Mouse (Mus musculus) kidney, postnatal 36 days (tissue): ENCODE results near the gene Bcl7a.

Experiments
- DNase-seq, 2 experiments: peaks; one replicate each; pipeline ENCODE4 v3.0.0; 2021 to 2022; ENCODE audit warnings: mixed read lengths in 2 of 2

Gene Bcl7a

DNA sequence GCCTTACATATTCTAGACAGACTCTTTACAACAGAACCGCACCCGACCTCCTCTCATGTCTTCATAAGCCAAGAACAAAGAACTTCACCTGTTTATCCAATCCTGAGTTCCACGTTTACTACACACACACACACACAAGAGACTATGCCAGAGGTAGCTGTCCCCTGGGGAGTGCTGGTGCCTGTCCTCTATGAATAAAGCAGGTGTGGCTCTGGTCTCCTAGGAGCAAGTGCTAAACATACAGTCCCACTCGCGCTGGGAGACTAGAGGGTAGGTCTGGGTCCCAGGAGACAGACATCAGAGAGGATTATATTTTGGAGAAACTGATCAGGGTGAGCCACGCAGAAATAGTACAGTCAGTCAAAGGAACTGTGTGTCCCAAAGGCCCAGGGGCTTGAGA is 10.1 kb upstream of the Bcl7a start:
- DNase-seq, result no peak

DNA sequence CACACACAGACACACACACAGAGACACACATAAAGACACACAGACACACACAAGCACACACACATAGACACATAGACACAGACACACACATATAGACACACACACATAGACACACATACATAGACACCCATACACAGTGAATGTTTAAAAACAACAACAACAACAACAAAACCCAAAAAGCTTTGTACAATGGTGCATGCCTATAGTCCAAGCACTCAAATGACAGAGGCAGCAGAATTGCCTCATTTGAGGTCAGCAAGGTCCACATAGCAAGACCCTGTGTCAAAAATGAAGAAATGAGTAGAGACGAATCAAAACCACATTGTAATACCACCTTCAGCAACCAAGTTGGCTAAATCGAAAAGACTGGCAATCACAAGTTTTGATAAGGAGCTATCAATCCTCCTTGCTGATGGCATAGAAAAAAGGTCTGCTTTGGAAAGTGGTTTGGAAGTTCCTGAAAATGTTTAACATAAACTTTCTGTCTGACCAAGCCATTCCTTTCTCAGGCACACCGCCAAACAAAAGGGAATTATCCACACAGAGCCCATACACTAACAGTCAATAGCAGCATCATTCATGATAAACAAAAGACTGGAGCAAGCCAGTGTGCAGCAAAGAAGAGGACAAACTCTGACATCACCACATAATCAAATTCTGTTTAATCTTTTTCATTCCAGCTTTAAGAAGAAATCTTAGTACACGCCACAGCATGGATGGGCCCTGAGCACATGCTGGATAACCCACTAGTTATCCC is 7.3 kb upstream of the Bcl7a start:
- DNase-seq, result no peak

DNA sequence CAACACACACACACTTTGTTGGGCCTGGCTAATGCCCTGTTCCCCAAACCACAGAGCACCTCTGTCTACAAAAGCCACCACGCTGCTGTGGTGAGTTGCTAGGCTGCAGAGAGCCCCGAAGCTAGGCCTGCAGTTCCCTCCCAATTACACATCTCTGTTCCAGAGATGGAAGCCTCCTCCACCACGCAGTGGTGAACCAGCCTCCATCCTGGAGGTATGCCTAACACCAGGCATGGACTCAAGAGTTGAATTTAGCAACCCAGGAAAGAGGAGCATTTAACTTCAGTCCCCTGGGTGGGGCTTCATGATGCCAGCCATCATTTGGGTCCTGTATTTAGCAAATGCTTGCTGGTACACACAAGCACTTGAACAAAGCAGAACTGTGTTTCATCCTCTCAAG is 5.2 kb upstream of the Bcl7a start:
- DNase-seq, result no peak

DNA sequence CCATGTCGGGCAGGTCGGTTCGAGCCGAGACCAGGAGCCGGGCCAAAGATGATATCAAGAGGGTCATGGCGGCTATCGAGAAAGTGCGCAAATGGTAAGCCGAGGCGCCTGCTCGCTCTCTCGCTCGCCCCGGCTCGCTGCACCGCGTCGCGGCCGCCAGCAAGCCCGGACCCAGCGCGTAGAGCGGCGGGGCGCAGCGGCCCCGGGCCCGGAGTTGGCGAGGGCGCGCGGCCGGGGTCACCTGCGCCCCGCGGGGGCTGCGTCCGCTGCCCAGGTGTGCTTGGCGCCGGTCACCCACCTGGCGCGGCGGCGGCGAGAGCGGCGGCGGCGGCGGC is 961 bp downstream of the Bcl7a start:
- DNase-seq, result no peak

DNA sequence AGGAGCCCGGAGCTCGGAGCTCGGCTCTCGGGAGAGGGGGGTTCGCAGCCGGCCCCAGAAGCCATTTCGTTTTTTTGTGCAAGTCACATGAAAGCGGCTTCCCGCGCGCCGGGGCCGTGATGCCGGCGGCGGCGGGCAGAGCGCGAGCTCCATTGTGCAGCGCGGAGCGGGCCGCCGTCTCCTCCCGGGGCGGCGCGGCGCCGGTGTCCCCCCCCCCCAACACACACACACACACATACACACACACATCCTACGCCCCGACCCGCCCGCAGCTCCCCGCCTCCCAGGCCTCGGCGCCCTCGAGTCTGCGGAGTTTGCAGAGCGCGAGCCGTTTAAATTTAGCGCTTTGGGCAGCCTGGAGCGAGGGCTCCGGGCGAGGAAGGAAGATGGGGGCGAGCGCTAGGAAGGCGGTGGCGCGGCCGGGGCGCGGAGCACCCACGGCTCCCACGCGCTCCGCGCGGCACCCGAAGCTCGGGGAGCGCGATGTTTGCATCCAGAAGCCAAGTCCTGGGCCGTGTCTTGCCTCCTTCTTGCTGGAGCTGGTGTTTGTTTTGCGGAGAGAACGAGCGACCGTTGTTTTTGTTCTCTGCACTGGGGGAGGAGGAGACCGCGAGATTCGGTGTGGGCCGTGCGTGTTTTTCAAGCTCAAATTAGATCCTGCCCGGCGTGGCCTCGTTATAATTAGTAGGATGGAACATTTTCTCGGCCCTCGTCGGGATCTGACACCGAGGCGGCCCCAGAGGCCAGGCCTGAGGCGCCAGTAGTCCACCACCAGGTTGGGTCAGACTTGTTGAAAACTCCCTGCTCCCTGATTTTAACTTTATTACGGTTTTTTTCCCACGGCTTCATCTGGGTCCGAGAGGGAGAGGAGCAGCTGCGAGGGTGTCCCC is 1.6 kb downstream of the Bcl7a start:
- DNase-seq, result peak; percentile 67 to 76

DNA sequence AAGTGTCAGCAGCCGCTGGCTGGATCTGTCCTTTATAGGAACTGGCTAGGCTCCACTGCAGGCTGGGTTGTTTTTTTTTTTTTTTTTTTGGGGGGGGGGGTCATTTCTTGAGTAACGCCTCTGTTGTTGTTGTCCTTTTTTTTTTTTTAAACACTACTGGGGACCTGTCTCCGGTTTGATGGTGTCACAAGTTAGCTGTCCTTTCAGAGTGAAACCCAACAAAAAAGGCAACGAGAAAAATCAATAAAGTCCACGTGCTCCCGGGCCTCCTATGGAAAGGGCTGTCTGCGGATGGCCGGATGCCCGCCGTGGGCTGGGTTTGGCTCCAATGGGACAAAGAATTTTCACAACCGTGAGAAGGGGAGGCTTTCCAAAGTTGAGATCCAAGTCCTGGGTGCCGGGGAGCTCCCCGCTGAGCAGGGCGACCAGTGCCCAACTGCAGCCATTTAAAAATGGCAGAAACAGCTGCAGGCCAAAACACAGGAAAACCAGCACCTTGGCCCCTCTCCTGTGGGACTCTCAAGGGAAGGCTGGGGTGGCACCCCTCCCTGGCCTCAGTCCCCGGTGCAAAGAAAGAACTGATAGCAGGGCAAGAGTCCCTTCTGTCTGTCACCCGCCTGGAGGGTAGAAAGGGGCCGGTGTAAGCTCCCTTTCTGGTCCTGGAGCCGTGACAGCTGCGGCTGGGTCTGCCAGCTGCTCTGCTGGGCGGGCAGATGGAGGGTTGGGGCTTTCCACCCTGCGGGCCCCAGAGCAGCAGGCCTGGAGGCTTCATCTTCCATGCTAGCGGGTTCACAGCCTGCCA is 2.4 kb downstream of the Bcl7a start:
- peak; percentile 85 to 86 for DNase-seq

DNA sequence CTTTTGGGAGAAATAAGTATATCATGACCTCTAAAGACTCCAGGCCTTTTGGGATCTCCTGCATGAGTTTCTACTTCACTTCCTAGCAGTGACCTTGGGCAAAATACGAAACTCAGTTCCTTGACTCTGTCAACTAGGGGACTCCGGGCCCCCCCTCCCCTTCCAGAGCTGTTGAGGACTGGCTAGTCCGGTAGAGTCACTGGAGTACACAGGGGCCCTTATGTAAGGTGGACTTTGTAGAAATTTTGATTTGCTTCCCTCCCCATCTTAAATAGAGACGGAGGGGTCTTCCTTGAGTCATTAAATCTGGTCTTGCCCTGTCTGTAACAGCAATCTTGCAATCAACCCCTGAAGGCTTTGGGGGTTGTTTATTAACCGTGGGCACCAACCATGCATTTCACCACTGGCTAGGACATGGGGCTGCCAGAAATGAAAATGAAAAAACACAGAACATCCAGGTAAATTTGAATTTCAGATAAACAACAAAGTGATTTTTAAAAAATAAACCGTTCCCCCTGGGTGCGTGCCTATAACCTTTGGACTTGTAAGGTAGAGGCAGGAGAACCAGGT is 3.2 kb downstream of the Bcl7a start:
- DNase-seq, result peak; percentile 71 to 89

DNA sequence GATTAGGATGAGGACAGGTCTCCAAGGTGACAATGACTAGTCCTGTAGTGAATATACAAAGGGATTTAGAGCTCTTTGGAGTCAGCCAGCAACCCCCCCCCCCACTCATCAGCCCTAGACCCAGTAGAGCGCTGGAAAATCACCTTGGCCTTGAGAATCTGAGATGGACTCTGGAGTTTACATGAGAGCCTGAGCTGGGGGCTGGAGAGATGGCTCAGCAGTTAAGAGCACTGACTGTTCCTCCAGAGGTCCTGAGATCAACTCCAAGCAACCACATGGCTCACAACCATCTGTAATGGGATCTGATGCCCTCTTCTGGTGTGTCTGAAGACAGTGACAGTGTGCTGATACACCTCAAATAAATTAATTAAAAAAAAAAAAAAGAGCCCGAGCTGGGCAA is 4.4 kb downstream of the Bcl7a start:
- DNase-seq, result no peak

DNA sequence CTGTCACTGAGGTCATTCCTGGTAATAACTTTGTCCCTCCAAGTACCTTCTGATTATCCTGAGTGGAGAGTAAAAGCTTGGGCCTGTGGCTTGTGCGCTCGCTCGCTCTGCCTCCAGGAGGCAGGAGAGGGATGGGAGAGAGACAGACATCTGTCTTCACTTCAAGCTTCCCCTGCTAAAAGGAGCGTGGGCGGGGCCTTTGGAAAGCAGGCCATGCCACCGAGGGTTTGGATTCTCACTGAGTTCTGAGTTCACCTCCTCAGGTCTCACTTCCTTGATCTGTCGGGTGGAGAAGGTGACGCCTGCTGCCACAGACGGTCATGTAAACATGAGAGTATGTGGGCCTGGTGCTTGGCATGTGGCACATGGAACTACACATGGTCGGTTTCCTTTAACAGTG is 6.8 kb downstream of the Bcl7a start:
- peak; percentile 51 to 79 for DNase-seq

DNA sequence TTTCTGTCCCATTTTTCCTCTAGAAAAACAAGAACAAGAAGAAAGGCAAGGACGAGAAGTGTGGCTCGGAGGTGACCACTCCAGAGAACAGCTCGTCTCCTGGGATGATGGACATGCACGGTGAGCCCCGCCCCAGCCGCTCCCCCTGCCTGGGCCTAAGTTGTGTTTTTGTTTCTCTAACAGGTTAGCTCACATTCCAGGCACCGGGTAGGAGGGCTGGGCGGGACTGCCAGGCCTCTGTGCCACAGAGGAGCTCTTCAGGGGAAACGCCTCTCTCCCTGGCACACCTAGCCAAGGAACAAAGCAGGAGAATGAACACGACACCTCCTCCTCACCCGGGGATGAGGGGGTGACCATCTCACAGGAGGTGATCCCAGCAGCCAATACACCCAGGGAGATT is 12.3 kb downstream of the Bcl7a start:
- DNase-seq, result peak; percentile 79 to 85

DNA sequence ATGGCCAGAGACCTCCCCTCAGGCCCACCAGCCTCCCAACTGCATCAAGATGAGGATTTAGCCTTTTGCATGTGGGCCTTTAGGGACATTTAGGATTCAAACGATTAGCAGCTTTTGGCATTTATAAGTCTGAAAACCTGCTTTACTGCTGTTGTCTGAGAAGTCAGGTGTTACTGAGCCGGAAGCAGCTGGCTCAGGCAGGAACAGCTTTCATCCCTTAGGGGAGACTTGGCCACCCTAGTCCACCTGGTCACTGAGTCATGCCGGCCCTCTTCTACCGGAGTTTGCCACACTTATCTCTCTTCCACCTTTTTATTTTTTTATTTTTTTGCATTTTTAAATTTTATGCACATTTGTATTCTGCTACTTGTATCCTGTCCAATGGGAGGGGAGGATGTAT is 13.6 kb downstream of the Bcl7a start:
- peak in 1 of 2 experiments; percentile 44 for DNase-seq

DNA sequence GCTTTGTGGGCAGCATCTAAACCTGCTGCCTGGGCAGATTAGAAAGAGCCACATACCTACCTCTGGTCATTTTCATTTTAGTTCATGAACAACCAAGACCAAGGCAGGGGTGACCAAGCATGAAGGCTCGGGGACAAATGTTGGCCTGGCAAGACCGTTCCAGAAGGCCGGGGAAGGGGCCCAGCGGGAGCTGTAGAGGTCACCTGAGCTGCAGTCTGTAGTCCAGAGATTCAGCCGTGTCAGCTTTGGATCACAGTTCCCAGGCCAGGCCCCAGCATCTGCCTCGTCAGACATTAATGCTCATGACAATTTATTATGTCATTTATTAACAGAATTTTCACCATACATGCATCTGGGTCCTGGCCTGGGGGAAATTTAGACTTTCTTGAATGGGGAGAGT is 15.8 kb downstream of the Bcl7a start:
- peak; percentile 87 to 94 for DNase-seq

DNA sequence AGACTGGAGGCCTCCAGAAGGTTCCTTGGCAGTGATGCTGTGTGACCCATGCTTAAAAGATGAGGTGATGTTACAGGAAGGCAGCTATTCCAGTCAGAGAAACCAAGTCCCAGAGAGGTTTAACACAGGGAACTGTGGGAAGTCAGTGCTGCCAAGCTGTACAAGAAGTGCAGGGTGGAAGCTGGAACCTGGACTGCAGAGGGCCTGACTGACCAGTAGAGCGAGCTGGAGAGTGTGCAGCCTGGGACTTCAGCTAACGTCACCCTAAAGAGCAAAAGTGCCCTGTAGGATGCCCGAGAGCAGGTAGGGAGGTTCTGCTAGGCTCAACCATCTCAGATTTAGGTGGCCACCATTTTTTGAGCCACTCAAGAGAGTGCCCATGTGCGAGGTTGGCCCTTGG is 19.3 kb downstream of the Bcl7a start:
- no peak for DNase-seq

DNA sequence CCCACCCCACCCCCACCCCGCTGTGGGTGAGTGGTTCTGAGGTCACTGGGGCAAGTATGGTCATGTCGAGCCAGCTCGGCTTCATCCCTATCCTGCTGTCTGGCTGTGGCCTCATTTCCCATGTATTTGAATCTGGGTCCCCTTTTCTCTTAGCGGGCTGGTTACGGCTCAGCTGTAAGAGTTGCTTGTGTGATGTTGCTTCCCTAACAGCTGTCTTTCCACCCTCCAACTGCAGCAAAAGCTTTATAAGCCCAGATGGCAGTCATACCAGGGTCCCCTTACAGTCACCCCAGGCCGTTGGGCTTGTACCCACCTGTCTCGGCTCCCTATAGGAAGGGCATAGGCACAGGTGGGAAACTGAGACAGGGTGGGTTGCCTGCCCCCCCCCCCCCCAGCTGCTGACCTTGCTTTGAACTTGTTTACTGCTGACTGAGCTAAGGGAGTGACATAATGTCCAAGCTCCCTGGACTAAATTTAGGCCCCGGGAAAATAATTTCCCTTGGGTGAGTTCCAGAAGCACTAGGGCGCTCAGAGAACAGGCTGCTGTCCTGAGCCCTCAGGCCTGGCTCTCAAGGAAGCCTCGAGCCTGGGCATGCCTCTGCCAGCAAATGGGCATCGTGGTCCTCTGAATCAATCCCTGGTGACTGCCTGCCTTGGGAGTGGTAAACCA is 20.8 kb downstream of the Bcl7a start:
- peak; percentile 79 to 91 for DNase-seq

DNA sequence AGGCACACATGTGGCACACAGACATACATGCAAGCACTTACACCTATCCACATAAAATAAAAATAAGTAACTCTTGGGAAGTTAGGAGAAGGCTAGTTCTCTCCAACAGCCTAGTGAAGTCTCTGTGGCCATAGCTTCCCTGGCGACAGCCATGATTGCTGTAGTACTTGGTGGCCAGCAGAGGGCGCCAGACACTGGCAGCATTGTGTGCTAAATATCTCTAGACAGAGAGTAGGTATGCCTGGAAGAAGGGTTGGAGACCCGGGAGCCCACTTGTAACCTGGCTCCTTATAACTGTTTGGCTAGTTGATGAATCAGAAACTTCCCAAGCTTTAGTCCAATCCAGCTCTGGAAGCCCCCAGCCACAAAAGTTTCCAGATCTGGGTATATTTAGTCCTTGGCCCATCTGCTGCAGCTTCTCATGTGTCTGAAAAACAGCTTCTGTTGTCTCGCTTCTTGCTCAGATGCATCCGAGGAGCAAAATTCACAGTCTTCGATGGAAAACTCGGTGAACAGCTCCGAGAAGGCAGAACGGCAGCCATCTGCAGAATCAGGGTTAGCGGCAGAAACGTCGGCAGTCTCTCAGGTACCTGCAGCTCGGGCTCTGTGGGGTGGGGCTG is 25.3 kb downstream of the Bcl7a start:
- DNase-seq, result peak in 1 of 2 experiments; percentile 76

DNA sequence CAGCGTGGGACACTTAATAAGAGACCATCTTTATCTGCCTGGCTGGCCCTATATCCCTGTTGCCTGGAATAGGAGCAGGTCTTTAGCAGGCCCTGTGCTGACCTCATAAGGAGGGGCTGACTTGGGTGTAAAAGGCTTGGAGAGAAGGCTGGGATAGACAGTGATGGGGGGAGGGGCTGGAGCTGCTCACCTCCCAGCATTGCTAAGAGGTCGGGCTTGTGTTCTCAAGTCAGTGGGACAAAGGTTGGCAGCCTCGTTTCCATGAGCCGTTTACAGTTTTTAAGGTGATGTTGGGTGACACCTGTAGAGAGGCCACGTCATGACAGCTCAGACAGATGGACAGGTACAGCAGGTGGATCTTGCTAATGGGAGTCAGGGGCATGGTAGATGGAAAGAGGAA is 26.4 kb downstream of the Bcl7a start:
- DNase-seq, result peak; percentile 60 to 68

DNA sequence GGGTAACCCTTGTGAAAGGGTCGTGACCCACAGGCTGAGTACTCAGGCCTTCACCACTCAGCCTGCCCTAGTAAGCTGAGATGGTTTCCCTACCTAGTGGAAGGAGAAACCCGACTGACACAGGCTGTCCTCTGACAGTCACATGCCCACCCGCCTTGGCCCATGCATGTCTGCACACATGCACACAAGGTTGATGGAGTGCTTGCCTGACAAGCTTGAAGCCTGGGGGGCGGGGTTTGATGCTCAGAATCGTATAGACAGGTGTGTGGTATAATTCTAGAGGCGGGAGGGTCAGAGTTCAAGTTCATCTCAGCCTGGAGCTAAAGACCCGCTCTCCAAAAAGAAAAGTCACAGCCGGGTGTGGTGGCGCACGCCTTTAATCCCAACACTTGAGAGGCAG is 31.6 kb downstream of the Bcl7a start:
- DNase-seq, result no peak

DNA sequence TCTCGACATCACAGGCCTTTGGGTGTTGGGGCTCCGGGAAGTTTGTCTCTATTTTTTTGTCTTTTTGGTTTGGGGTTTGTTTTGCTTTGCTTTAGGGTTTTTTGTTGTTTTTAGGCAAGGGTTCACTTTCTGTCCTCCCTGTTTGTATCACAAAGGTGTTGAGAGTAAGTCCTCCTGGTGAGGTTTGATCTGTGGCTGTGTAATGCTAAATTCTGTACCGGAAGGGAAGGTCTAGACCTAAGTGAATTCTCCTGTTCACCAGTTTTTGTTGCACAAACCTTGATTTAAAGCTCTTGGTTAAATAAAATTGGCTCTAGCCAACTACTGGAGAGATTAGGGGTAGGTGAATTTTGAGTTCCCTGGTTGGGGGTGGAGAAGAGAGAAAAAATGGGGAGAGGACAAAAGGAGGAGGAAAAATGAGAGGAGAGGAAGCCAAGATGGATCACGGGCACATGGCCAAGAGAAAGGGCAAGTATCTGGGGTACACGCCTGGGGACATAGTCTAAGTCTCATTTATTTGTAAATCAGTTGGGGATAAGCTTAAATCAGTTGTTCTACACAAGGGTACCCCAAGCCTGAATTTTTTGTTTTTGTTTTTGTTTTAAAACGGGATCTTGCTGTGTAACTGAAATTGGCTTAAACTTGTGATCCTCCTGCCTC is 32.3 kb downstream of the Bcl7a start:
- peak; percentile 34 to 57 for DNase-seq

DNA sequence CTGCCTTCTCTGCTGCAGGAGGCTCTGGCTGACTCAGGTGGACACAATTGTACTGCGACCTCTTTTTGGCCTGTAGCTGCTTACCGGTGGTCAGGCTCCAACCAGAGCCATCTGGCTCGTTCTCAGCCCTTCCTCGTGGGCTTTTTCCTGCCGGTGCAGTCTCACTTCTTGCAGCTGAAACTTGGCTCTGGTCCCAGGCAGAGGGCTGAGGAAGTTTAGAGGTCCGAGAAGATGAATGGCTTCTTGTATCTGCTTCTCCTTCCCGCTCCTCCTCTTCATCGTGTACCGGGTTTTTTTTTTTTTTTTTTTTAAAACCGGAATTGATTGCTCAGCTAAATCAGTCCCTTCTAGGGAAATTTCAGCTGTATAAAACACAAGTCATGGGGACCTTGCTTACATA is 32.9 kb downstream of the Bcl7a start:
- peak; percentile 92 to 94 for DNase-seq

DNA sequence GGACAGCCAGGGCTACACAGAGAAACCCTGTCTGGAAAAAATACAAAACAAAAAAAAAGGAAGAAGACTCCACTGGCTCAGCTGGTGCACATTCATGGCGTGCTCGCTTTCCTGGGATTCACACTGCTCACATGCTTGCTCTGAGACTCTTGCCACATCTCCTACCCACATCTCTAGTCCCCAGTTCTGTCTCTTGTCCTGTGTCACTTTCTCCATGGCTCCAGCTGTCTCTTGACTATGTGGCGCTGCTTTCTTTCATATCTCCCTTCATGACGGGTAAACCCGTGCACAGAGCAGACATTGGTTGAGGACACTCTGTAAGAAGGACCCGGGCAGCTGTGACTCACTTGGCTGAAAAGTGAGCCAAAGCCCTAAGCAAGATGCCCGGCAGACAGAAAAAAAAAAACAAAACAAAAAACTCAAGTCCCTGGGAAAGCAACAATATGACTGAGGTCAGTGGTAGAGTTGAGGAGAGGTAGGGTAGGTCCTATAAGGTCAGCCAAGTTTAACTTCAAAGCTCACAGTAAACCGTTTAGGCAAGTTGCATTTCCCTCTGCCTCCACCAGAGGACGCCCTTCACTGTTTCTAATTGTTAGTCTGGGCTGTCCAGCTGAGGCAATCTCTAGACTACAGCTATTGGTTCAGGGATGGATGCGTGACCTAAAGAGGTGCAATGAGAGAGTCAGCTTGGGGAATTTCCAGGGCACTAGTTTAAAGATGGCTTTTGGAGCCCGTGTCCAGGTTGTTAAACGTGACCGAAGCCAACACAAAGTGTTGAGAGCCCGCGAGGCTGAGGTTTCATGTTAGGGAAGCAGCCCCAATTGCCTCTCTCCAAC is 33.7 kb downstream of the Bcl7a start:
- peak; percentile 78 to 88 for DNase-seq
